In the genomic region with DNA sequence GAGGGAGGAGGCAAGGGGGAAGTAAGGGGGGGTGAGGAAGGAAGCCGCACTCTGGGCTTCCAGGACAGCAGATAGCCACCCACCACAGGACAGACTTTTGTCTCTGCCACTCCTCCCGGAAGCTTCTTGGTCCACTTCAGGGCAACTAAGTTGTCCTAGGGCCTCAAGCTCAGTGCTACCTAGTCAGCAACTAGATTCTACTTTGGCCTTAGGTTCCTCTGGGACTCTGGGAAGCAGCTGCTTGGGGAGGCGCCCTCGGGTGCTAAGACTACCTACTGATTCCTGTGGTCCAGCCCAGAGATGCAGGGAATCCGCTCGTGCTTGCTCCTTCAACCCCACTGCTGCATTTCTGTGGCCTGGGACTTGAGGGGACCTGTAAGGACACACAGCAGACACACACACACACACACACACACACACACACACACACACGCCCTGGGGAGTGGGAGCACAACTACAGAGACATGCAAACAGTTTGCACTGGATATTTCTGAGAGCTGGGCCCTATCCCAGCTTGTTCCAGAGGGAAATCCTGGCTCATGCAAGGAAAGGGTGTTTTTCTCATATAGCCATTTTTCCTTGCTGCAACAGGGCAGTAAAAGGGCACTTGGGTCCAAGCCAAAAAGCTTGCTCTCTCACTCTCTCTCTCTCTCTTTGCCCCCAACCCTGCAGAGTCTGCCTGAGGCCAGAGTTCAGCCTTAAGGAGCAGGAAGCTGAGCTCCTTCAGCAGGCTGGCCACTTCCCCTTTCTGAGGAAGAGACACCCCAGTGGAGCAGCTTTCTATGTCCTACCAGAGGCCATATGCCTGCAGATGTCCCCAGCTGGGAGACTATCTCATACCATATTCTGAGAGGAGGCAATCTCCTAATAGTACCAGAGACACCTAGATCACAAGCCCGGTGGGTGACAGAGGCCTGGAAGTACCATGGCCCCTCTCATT, we compare ENCODE assay signal across 8 mouse cellular contexts. TPM values are rescaled to one million over a fixed set of nuclear protein-coding genes. Genes with fewer than 3 reads are reported as not detected.
A peak's percentile ranks its signal among the peaks of the same experiment; 100 is the strongest.
DNase-seq lines count a peak whose midpoint lies in the region; ATAC-seq and TF ChIP-seq lines count a peak whose summit lies in the region.

No protein-coding gene starts in this region.

- WGBS in heart, postnatal 0 days = 16% methylated on average over 8 of the region's 8 CpGs

- H3K4me2 ChIP-seq in heart, postnatal 0 days (ENCODE audit: low read depth, low read length) = peak overlapping the region; percentile 48

- peak overlapping the region; percentile 51 for H3K9ac ChIP-seq in heart, postnatal 0 days (replicated peaks; ENCODE audit: low read depth, low read length)

- no peak for TF ChIP-seq EP300 in heart, postnatal 0 days (IDR thresholded peaks at IDR 0.05; ENCODE audit: low read depth)

- H3K27ac ChIP-seq in brown adipose tissue, adult 24 weeks (replicated peaks; ENCODE audit: low read depth, low read length) = peak overlapping the region; percentile 96
- H3K27ac ChIP-seq in heart, postnatal 0 days (ENCODE audit: low read depth) = peak overlapping the region; percentile 99

- peak; percentile 58 for DNase-seq in retina, postnatal 1 day
- no peak for DNase-seq in retina, embryonic 14.5 days (ENCODE audit: low spot score)
- no peak for DNase-seq in heart, postnatal 0 days (ENCODE audit: low spot score)
- peak; percentile 79 to 83 for DNase-seq in kidney, postnatal 36 days
- no peak for DNase-seq in ovary, adult 18-20 months (ENCODE audit: low spot score)
- DNase-seq in left cerebral cortex, adult 11 months (ENCODE audit: low spot score) = no peak

- ATAC-seq in heart, postnatal 0 days (ENCODE audit: insufficient read depth, low read depth) = peak; percentile 6; the same call in 1 of the 2 replicates
- peak; percentile 76 for ATAC-seq in megakaryocyte progenitor cell, adult 5-6 weeks (replicated peaks; ENCODE audit: poor library complexity)

- no peaks in the 10 kb centered on the region for H3K9me3 ChIP-seq in heart, postnatal 0 days (replicated peaks; ENCODE audit: control insufficient read depth, low read length)

- no peaks in the 10 kb centered on the region for H3K27me3 ChIP-seq in heart, postnatal 0 days (ENCODE audit: control insufficient read depth, insufficient read depth, low read length)

- peaks cover 26% of the 10 kb centered on the region for H3K4me1 ChIP-seq in brown adipose tissue, adult 24 weeks (ENCODE audit: control insufficient read depth, insufficient read depth, insufficient read length, low read length)
- peaks cover 46% of the 10 kb centered on the region for H3K4me1 ChIP-seq in heart, postnatal 0 days (ENCODE audit: control insufficient read depth, insufficient read depth)

- H3K36me3 ChIP-seq in heart, postnatal 0 days (replicated peaks; ENCODE audit: control insufficient read depth, insufficient read depth, low read length) = no peaks in the 10 kb centered on the region

- peak overlapping the region; percentile 19; the same call in 1 of the 2 replicates for H3K4me3 ChIP-seq in brown adipose tissue, adult 24 weeks (ENCODE audit: insufficient read depth, low read depth, low read length)
- peak overlapping the region; percentile 9; the same call in 1 of the 2 replicates for H3K4me3 ChIP-seq in heart, postnatal 0 days (ENCODE audit: low read depth, low read length)

- no peak for TF ChIP-seq CTCF in heart, postnatal 0 days (IDR thresholded peaks at IDR 0.05; ENCODE audit: low read depth)

RNA-seq across cellular contexts. Expression of a gene that starts 12.2 kb away (rescaled TPM):
- 18.9 and 20.2 TPM in 2 replicates for polyA plus RNA-seq in brown adipose tissue, adult 24 weeks (2012; ENCODE audit: insufficient read depth, insufficient read length, missing spikeins)
- 53.2 and 60.6 TPM in 2 replicates for total RNA-seq in heart, postnatal 0 days (2014; rRNA removed; ENCODE audit: low replicate concordance)
- 7.7 and 9.3 TPM in 2 replicates for polyA plus RNA-seq in heart, postnatal 0 days (2015; fragmentation: Nextera tagmentation; extraction: Ambion mirVana)
- total RNA-seq in megakaryocyte progenitor cell, adult 5-6 weeks (2015) = 16.9 and 19.7 TPM in 2 replicates
- 5.0 and 5.7 TPM in 2 replicates for total RNA-seq in megakaryocyte progenitor cell, adult 5-6 weeks (2017)

RNA-seq across cellular contexts. Expression of a gene that starts 15.0 kb away (rescaled TPM):
- 18.7 and 21.7 TPM in 2 replicates for polyA plus RNA-seq in brown adipose tissue, adult 24 weeks (2012; ENCODE audit: insufficient read depth, insufficient read length, missing spikeins)
- total RNA-seq in heart, postnatal 0 days (2014; rRNA removed; ENCODE audit: low replicate concordance) = 45.8 and 69.2 TPM in 2 replicates
- 48.1 and 51.0 TPM in 2 replicates for polyA plus RNA-seq in heart, postnatal 0 days (2015; fragmentation: Nextera tagmentation; extraction: Ambion mirVana)
- total RNA-seq in megakaryocyte progenitor cell, adult 5-6 weeks (2015) = 28.6 and 46.3 TPM in 2 replicates
- total RNA-seq in megakaryocyte progenitor cell, adult 5-6 weeks (2017) = 14.2 and 17.6 TPM in 2 replicates

Comparison
In these comparisons a context has a peak if more than half of its experiments do, and no peak if none do; other contexts are left out.
1. DNase-seq: peak in retina, postnatal 1 day (single experiment) and kidney, postnatal 36 days (2 of 2); none in retina, embryonic 14.5 days (single experiment), heart, postnatal 0 days (single experiment), ovary, adult 18-20 months (single experiment) and left cerebral cortex, adult 11 months (single experiment).